Mouse (Mus musculus) spleen, adult 2 months (tissue): ENCODE results near the gene Thsd4.

Source experiments
- CTCF ChIP-seq: fragments of 200-500 bp; IDR thresholded peaks from 2 replicates; pipeline ENCODE4 v1.5.1; 2011; ENCODE audit warnings: mild to moderate bottlenecking, inconsistent platforms; ENCODE audit not compliant: insufficient read depth, insufficient read length, insufficient replicate concordance; ENCODE audit errors: extremely low read depth
- POLR2A ChIP-seq: fragments of 200-500 bp; IDR thresholded peaks from 2 replicates; pipeline ENCODE4 v1.6.1; 2011; ENCODE audit warnings: low read depth, low read length, inconsistent platforms

GRCm38 (mm10) chr9:60106106-60106505 is 415.7 kb downstream of the Thsd4 start:
- TF ChIP-seq POLR2A, result no peak
- TF ChIP-seq CTCF, result no peak
